Mouse (Mus musculus) adrenal gland, postnatal 36 days (tissue): Measurements from ENCODE around the gene Nkd1. TPM values are rescaled to one million over a fixed set of nuclear protein-coding genes. Genes with fewer than 3 reads are reported as not detected.

ENCODE experiments used
- DNase-seq, 2 experiments: peaks; one replicate each; pipeline ENCODE4 v3.0.0; 2021; ENCODE audit warnings: mixed read lengths in 1 of 2
- total RNA-seq, 2 experiments: library from RNA; stranded (reverse); gene quantifications; 2 replicates each; pipeline ENCODE4 v1.2.3; 2021

Nkd1 gene
- total RNA-seq, 2 experiments from 2014 or later = 40.8 to 51.1 TPM

DNA sequence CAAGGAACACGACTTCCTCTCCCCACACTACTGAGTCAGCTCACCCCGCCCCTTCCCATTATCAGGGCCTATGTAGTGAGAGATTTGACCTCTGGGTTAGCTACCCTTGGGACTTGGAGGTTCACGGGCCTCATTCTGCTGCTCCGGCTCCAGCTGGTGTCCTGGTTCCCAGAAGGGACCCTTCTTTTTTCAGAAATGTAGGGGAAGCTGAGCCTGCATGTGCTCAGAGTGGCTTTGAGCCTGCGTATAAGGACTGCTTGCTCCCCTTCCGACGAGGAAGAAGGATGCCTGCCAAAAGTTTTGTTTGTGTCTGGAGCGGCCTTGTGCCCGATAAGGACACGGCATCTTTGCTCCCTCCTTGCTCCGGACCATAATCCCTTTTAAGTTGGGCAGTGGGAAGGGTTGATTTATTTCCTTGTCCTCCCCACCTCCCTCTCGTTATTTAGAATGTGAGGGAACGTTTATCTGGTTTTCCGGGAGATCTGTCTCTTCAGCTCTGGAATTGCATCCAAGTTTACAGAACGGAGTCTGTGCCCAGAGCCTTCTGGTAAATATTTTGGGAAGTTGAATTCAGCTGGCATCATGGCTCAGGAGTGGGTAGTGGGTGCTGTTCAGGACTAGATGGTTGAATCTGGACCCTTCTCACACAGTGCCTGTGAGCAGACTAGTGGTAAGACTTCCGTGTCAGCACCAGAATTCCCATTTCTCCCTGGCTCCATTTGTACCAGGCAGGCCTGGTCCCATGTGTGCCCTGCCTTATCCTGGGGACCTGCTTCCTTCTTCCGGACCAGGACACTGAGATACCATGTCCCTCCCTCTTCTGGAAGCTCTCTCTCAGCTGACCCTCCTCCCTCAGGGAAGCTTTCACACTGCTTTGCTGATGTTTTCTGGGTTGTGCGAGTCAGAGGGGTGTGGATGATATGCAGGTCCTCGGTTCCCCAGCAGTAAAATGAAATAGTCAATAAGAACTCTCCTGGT lies 17.1 kb downstream of the Nkd1 start:
- DNase-seq = peak; percentile 52 to 64

- DNase-seq = no peak
Measured at GRCm38 (mm10) chr8:88538976-88539371, 17.8 kb downstream of the Nkd1 start.

DNA sequence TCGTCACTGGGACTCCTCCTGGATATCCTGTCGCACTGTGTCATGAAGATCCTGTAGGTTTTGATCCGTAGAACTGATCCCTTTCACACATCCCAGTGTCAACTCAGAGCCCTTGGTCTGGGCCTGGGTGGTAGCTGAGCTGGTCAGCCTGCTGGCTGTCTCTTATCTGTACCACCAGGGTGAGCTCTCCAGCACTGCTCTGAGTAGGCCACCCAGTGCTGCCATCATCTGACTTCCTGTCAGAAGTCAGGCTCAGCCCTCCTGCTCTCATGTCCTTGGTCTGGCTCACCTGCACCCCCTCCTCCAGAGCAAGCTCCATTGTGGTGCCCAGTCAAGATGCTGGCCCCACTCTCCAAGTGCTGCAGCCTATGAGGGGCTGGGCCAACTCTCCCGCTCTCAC lies 18.8 kb downstream of the Nkd1 start:
- no peak for DNase-seq

DNA sequence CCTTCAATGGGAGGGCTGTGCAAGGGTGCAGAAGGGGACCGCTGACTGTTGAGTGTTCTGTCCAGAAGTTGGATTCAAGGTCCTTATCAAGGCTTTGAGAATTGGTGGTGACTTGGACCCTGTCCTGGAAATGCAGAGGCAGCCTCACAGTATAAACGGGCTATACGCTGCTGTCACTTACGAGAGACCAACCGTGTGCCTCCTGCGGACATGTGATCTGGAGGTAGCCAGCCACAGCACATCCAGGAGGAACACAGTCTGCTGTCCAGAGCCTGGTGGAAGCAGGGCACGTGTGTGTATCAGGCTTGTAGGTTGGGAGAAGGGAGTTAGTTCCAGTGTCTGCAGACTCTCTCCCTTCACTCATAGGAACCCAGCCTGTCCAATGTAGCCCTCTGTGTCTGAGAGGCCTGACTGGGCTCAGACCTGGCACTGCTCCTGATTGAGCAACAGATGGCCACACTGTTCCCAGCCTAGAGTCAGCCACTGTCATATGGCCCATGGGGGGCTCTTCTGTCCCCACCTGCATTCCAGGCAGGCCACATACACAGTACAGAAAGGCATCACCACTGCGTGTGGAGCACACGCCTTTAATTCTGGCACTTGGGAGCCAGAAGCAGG lies 21.6 kb downstream of the Nkd1 start:
- DNase-seq = peak; percentile 50 to 68

- DNase-seq = no peak
Measured at GRCm38 (mm10) chr8:88544677-88545076, 23.5 kb downstream of the Nkd1 start.

GRCm38 (mm10) chr8:88545441-88545840 lies 24.3 kb downstream of the Nkd1 start:
- DNase-seq = no peak

- no peak for DNase-seq
Measured at GRCm38 (mm10) chr8:88546032-88546732, 25.0 kb downstream of the Nkd1 start.

- peak in 1 of 2 experiments; percentile 62 for DNase-seq
Measured at GRCm38 (mm10) chr8:88555669-88556068, 34.5 kb downstream of the Nkd1 start.

DNA sequence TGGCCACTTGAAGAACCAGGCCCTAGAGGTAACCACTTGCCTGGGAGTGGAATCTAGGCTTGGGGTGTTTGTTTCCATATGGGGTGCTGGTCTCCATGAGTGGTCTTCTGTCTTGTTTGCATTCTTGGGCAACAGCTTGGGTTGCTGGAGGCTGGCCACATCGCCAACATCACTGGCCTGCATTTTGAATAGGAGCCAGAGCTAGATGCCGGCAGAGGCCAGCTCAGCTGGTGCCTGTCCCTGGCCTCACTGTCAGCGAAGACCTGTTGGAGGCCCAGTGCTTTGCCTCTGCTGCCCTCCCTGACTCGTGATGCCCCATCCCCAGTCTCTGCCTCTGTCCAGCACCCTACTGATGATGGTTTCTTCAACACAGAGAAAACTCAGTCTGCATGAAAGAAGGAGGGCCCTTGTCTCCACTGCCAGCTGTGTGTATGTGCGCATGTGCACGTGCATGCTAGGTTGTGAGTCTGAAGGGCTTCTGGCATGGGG lies 38.9 kb downstream of the Nkd1 start:
- no peak for DNase-seq

DNA sequence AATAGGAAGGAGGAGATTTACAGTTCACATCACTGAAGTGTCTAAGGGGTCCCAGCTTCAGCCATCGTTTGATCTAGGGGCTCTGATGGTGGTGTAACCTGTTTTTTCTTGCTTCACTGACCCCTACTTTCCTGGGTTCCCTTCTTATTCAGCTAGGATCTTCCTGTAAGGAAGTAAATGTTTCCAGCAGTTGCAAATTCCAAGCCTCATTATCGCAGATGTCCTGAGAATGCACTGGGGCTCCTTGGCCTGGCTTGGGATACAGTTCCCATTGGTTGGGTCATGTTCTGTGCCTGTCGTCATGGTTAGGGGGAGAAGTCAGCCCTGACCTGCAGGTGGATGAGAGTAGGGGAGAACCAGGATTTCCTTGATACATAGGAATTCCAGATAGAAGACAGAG lies 40.2 kb downstream of the Nkd1 start:
- DNase-seq = no peak

- DNase-seq = peak in 1 of 2 experiments; percentile 46
Measured at GRCm38 (mm10) chr8:88564256-88564903, 43.2 kb downstream of the Nkd1 start.

DNA sequence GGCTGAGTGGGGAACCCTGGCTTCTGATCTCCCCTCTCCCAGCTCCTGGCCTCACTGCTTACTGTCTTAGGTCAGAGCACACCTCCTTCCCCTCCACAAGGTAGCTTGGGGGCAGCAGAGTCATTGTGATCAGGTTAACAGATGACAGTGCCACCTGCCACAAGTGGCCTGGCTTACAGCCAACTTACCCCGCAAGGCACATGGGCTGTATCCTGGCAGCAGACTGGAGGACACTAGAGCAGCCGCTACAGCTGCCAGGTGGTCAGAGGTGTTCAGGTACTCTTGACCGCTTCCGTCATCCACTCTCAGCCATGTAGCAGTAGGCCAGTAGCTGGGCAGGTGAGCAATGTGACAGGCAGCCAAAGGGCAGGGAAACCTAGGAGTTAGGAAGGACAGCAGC lies 45.0 kb downstream of the Nkd1 start:
- no peak for DNase-seq

GRCm38 (mm10) chr8:88567314-88568121 lies 46.4 kb downstream of the Nkd1 start:
- peak; percentile 28 to 64 for DNase-seq

GRCm38 (mm10) chr8:88568211-88568610 lies 47.1 kb downstream of the Nkd1 start:
- DNase-seq = no peak

GRCm38 (mm10) chr8:88569366-88569765 lies 48.2 kb downstream of the Nkd1 start:
- DNase-seq = no peak

DNA sequence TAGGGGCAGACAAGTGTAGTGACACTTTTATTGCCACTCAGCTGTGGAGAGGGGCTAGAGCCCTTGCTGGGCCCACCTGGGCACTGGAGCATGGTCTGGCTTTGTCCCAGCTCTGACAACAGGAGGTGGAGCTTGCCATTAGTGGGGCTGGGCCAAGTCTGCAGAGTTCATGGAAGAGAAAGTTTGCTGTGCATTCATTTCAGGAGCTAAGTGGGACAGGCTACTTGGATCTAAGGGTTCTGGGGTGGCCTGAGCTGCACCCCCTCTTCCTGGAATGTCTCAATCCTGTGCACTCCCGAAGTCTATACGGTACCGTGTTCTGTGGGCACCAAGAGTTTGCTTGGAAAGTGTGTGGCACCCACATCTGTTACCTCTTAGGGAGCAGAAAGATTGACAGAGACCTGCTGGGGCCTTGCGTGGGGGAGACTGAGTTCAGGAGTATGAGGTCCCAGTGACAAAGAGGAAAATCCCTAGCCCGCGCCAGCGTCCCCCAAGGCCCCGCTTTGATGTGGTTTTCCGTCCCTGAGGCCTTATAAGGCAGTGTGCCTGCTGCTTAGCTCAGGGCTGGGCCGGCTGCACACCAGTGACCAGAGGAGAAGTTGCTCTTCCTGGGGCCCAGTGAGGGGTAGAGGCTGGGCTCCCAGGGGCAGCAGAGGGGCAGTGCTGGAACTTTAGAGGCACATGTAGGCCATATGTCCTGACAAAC lies 49.3 kb downstream of the Nkd1 start:
- peak; percentile 87 for DNase-seq

DNA sequence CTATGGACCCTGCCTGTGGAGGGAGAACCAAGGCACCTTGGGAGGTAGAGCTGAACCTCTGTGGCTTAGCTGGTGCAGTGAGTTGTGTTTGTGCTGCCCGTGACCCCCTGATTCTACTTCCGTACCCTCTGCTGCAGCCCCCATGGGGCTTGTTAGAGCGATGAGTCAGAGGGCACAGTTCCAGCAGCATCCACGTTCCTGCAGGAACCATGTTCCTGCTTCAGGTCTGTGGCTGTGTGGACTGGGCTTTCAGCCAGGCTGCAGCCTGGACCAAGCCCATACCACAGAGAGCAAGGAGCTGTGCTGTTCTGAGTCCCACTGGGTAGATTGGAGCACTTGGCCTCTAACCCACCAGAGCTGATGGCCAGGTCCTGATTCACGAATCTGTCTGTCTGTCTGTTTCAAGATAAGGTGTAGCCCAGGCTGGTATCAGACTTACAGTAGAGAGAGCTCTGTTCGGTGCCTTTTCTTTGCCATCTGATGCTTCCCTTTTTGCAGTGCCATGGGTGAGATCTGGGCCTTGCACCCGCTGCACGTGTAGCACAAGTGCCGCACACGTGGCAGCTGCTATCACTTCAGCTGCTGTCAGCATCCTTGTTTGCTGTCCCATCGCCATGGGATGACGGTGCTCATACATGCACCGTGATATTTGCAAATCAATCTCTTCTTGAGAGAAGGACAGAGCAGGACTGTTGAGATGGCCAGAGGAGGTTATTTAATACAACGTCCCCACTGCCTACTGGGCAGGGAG lies 50.5 kb downstream of the Nkd1 start:
- peak; percentile 76 to 86 for DNase-seq

DNA sequence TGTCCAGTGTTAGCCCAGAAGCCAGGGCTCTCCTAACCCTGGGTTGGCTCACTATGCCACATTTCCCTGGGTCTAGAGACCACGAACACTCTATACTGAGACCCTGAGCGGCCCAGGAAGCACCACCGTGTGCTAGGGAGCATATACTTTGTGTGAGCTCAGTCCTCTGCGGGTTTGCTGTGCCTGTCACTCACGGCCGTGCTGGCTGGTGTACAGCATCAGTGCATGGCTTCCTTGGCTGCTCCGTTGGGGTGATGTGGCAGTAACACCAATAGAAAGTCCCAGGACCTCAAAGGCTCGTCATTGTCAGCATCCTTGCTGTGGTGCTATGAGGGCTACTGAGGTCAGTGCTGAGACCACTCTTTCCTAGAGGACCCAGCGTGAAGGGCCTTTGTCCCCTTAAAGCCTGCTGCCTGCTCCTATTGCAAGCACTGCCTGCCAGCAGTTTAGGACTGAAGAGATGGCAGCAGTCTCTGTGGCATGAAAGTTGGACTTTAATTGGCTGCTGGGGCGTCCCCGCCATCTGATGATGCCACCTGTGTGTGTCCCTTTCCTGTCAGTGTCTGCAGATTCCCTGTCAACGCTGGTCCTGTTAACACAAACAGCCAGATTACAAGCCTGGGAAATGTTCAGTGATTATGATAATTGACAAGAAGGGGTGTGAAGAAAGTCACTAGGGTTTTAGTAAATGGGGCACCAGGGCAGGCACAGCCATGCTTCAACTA lies 51.2 kb downstream of the Nkd1 start:
- DNase-seq = no peak
